Mouse (Mus musculus): ENCODE measurements around the gene Trub1.

- TF ChIP-seq GATA1 (IDR thresholded peaks at IDR 0.05; ENCODE audit: borderline replicate concordance, low read length) (no peak), FLI1 (IDR thresholded peaks at IDR 0.05; ENCODE audit: low read length) (no peak)
These were observed 18.3 kb downstream of the Trub1 start for GRCm38 (mm10) chr19:57471033-57471432.

All from megakaryocyte, embryonic 14.5 days (primary cell).